Mouse (Mus musculus) central nervous system, embryonic 18 days (tissue): ENCODE data around the gene Ypel4. TPM values are rescaled to one million over a fixed set of nuclear protein-coding genes. Genes with fewer than 3 reads are reported as not detected.

Source experiments
- polyA plus RNA-seq: library from polyadenylated mRNA; depleted of rRNA; stranded (reverse); fragments of >200 nt; gene quantifications from 2 replicates; pipeline ENCODE4 v1.2.3, GENCODE M21; 2012; rRNA removed

The Ypel4 gene
- polyA plus RNA-seq = 45.5 and 46.4 TPM in 2 replicates

DNA sequence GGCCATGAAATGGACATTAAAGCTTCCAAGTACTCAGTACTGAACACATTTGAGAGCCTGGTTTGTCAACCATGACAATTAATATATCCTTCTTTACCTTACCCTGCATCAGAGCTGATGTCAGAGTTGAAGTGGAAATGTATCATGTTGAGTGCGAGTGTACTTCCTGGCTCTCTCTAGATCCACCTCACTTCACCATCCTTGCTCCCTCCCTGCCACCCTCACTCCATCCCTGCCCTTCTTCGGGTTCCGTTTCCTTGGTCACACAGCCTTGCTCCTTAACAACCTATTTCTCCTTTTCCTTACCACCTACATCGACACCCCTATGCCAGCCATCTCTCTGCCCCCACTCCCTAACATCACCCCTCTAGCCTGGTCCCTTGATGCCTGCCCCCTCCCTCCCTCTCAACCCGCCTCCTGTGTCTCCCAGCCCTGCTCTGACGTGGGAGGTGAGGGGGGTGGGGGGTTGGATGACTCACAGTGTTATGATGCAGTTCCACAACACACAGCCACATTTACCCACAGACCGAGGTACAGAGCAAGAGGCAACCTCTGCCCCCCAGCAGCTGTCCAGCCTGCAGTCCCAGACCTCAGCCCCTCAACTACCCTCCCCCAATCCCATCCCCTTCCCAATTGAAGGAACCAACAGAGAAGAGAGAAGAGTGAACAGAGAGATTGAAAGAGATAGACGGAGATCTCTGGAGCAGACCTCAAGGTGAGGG lies at the start of gene Ypel4:
Gene Ypel4, plus strand, starts transcription at position 480 of the 722 bp plus-strand sequence.

DNA sequence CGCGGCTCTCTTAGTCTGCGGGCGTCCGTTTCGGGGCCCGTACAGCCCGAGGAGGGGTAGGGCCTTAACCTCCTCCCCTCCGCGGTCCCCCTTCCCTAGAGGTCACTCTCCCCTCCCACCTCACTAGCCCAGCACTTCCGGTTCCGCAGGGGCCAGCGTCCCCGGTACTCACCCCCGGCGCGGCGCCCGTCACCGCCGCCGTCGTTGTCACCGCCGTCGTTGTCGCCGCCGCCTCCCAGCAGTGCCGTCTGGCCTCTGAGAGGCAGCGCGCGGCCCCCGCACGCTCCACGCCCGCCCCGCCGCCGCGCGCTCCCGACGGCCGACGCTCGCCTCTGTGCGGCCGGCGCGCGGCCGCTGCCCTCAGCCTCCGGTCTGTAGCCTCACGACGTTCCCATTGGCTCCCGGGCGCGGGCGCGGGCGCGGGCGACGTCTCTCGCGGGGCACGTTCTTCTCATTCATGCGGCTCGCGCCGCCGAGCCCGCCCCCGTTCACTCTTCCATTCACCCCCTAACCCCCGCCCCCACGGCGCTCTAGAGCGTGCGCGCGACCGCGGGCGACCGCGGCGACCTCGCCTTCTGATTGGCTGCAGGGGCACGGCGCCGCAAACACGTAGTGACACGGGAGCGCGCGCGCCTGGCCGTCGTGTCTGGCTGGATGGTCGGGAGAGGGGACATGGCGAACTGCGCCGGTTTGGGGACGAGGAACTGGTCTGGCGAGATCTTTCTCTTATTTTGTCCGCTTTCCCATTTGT lies 18.9 kb upstream of the Ypel4 start, which contains the start of gene Zdhhc5:
Gene Zdhhc5, minus strand, starts transcription at position 370 of the 751 bp plus-strand sequence.

DNA sequence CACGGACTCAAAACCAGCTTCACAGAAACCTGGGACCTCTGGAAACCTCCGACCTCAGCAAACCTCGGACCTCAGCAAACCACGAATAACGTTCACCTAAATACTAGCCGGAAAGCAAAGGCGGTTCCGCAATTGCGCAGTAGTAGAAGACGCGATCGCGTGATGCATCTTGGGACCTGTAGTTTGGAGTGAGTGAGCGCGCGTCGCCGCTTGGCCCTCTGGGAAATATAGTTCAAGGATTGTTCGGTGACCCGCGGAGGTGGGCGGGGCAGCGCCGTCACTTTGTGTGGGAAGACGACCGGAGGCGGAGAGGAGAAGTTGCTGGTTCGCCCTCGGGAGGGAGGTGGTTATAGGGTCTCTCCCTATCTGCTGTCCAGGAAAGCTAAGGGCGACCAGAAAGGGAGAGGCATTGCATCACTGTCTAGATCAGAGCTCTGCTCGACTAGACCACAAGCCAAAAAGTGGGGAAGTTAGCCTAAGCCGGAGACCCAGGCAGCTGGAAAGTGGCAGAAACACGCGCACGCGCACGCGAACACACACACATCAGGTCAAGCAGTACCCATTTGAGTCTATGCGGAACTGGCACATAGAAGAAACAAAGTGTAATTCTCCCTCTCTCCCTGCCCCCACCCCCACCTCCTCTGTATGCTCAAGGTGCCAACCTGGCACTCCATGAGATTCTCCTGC lies 6.5 kb upstream of the Ypel4 start, which contains the start of gene Clp1:
Gene Clp1, minus strand, starts transcription at position 179 of the 687 bp plus-strand sequence.

DNA sequence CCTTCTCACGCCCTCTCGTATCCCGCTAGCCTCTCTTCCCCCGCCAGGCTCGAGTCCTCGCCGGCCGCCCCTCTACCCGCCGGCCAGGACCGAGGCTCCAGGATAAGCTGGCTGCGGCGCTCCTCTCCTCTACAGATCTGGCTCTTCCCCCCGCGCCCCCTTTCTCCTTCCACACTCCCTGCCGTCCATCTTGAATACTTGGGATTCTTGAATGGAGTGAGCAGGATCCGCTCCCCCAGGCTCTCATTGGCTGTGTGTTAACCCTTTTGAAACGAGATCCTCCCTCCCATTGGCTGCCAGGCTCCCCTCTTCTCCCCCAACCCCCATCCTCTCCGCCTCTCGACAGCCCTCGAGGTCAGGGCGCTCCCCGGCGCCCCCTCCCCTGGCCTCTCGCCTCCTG lies 9.7 kb downstream of the Ypel4 start, which contains the start of gene Gm19426:
Gene Gm19426, minus strand, starts transcription at position 95 of the 400 bp plus-strand sequence.

DNA sequence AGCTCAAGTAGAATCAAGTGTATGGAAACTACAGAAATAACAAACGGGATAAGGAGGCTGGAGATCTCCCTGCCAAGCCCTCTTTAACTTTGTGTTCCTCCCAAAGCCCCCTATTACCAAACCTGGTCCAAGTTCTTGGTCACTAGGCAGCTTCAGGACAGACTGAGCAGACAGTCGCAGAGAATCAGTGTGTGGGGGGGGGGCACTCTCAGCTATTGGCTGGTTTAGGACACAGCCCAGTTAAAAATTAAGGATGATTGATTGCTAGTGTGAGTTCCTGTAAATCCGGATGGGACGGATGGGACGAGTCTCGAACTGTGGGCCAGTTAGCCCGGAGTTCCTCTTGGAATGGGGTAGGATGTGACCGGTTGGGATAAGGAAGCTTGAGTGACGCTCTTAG lies 41.4 kb downstream of the Ypel4 start, which contains the start of gene Serping1:
Gene Serping1, minus strand, starts transcription at position 204 of the 400 bp plus-strand sequence.

Other genes starting within 250 kb of the Ypel4 start
- gene Ctnnd1, start 83.3 kb upstream of the Ypel4 start, polyA plus RNA-seq = 67.7 and 68.7 TPM in 2 replicates
- not detected in 2 replicates for gene Btbd18, start 75.0 kb upstream of the Ypel4 start, polyA plus RNA-seq
- gene Selenoh, start 63.3 kb upstream of the Ypel4 start, polyA plus RNA-seq = 167 and 173 TPM in 2 replicates
- gene Gm28635, start 56.0 kb upstream of the Ypel4 start, polyA plus RNA-seq = not detected in 2 replicates
- gene Med19, start 55.7 kb upstream of the Ypel4 start, polyA plus RNA-seq = 34.8 and 35.5 TPM in 2 replicates
- 199 and 202 TPM in 2 replicates for gene Tmx2, start 54.9 kb upstream of the Ypel4 start, polyA plus RNA-seq
- gene Zdhhc5, start 18.9 kb upstream of the Ypel4 start, polyA plus RNA-seq = 27.7 and 27.9 TPM in 2 replicates
- 14.1 and 14.7 TPM in 2 replicates for gene Clp1, start 6.7 kb upstream of the Ypel4 start, polyA plus RNA-seq
- gene Gm19426, start 9.6 kb downstream of the Ypel4 start, polyA plus RNA-seq = 4.9 and 6.1 TPM in 2 replicates
- 14.7 and 19.9 TPM in 2 replicates for gene Serping1, start 41.4 kb downstream of the Ypel4 start, polyA plus RNA-seq
- 11.0 and 12.9 TPM in 2 replicates for gene Ube2l6, start 64.8 kb downstream of the Ypel4 start, polyA plus RNA-seq
- gene Smtnl1, start 88.6 kb downstream of the Ypel4 start, polyA plus RNA-seq = 1.5 TPM in 1 of 2 replicates, not detected in the other
- 108 and 122 TPM in 2 replicates for gene Timm10, start 92.9 kb downstream of the Ypel4 start, polyA plus RNA-seq
- gene Slc43a1, start 104.8 kb downstream of the Ypel4 start, polyA plus RNA-seq = 1.5 and 1.6 TPM in 2 replicates
- 24.1 and 28.7 TPM in 2 replicates for gene Rtn4rl2, start 152.7 kb downstream of the Ypel4 start, polyA plus RNA-seq
- gene Slc43a3, start 202.5 kb downstream of the Ypel4 start, polyA plus RNA-seq = 8.2 and 11.9 TPM in 2 replicates
- gene Prg2, start 246.4 kb downstream of the Ypel4 start, polyA plus RNA-seq = not detected in 2 replicates